Mouse (Mus musculus) stomach, postnatal 0 days (tissue): Measurements from ENCODE around the gene Sult2b1. TPM values are rescaled to one million over a fixed set of nuclear protein-coding genes. Genes with fewer than 3 reads are reported as not detected.

Experiments
- ATAC-seq: fragments of 200-750 bp; cut with Nextera tagmentation; 2 replicates; pipeline ENCODE4 v1.8.0; 2017; ENCODE audit not compliant: low FRiP score, low TSS enrichment
- DNase-seq: peaks from one replicate; pipeline ENCODE4 v3.0.0-alpha.2; 2016; ENCODE audit warnings: low spot score
- H3K27ac ChIP-seq: fragments of 300-500 bp; sonication (generic); replicated peaks from 2 replicates; pipeline ENCODE4 v1.5.1; 2014; ENCODE audit warnings: mild to moderate bottlenecking, control low read depth
- H3K27me3 ChIP-seq: fragments of 300-500 bp; sonication (generic); 2 replicates; pipeline ENCODE4 v1.6.1; 2014; ENCODE audit warnings: low read length; ENCODE audit not compliant: control insufficient read depth, insufficient read depth
- H3K36me3 ChIP-seq: fragments of 300-500 bp; sonication (generic); 2 replicates; pipeline ENCODE4 v1.6.1; 2014; ENCODE audit warnings: low read length, mixed read lengths; ENCODE audit not compliant: control insufficient read depth, insufficient read depth
- H3K4me1 ChIP-seq: fragments of 300-500 bp; sonication (generic); replicated peaks from 2 replicates; pipeline ENCODE4 v1.6.1; 2014; ENCODE audit warnings: antibody characterized with exemption; ENCODE audit not compliant: control insufficient read depth, insufficient read depth
- H3K4me2 ChIP-seq: fragments of 300-500 bp; sonication (generic); replicated peaks from 2 replicates; pipeline ENCODE4 v1.6.1; 2014; ENCODE audit warnings: low read depth, mild to moderate bottlenecking, control low read depth, moderate library complexity
- H3K4me3 ChIP-seq: fragments of 300-500 bp; sonication (generic); 2 replicates; pipeline ENCODE4 v1.5.1; 2014; ENCODE audit warnings: low read depth, low read length, control low read depth
- H3K9ac ChIP-seq: fragments of 300-500 bp; sonication (generic); 2 replicates; pipeline ENCODE4 v1.6.1; 2014; ENCODE audit warnings: mild to moderate bottlenecking, low read length, control low read depth, mixed read lengths
- H3K9me3 ChIP-seq: fragments of 300-500 bp; sonication (generic); 2 replicates; pipeline ENCODE4 v1.6.1; 2016; ENCODE audit warnings: low read length; ENCODE audit not compliant: control insufficient read depth
- CTCF ChIP-seq: IDR thresholded peaks from 2 replicates; pipeline ENCODE4 v1.5.1; 2016; ENCODE audit warnings: antibody characterized with exemption, low read depth, mild to moderate bottlenecking, moderate library complexity
- EP300 ChIP-seq: optimal IDR thresholded peaks from 2 replicates; pipeline ENCODE3; 2016; ENCODE audit warnings: antibody characterized with exemption
- WGBS: fragments of 180-500 bp; shearing (Covaris S2); extraction: QIAGEN DNeasy Blood & Tissue Kit; methylation state at CpG from one replicate; pipeline ENCODE4 v1.1.7; 2014; 5-methylcytosine and 5-hydroxymethylcytosine counted together
- polyA plus RNA-seq: library from polyadenylated mRNA; unstranded; fragments of >200 nt; fragmentation: Nextera tagmentation; extraction: Ambion mirVana; gene quantifications from 2 replicates; pipeline ENCODE4 v1.2.1, GENCODE M21; 2015

The Sult2b1 gene
- polyA plus RNA-seq, 1 experiment from 2014 or later = 87.1 TPM

GRCm38 (mm10) chr7:45808471-45808870 is 24.0 kb upstream of the Sult2b1 start:
- H3K9ac ChIP-seq = no peak overlapping the region
- TF ChIP-seq EP300 (no peak), CTCF (no peak)
- no peaks in the 10 kb centered on the region for H3K9me3 ChIP-seq
- DNase-seq (no peak), ATAC-seq (no peak)
- no peak overlapping the region for H3K27ac ChIP-seq
- H3K4me2 ChIP-seq = no peak overlapping the region
- whole genome bisulfite sequencing = 44% methylated on average over 11 of the region's 11 CpGs
- no peaks in the 10 kb centered on the region for H3K4me1 ChIP-seq
- no peaks in the 10 kb centered on the region for H3K27me3 ChIP-seq
- H3K36me3 ChIP-seq = peaks cover 47% of the 10 kb centered on the region
- H3K4me3 ChIP-seq = no peak overlapping the region

DNA sequence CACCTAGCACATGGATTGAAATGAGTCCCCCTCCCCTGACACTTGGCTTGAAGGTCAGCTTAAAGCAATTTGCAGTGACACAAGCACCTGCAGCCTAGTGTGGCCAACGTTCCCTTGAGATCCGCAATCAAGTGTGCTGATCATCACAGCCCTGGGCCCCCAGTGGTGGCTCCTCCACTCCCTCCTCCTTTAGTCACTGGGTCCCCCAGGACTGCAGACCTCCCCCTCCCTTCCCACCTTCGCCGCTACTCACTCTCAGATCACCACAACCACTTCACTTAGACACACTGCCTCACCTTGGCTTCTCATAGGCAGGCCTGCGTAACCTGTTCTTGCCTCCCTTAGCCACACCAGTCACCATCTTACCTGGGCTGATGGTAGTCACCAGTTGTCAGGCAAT is 21.5 kb upstream of the Sult2b1 start:
- H3K36me3 ChIP-seq = peaks cover 33% of the 10 kb centered on the region
- 65% methylated on average over 5 of the region's 5 CpGs for WGBS
- H3K27me3 ChIP-seq = no peaks in the 10 kb centered on the region
- ATAC-seq = no peak
- no peak for DNase-seq
- no peaks in the 10 kb centered on the region for H3K4me1 ChIP-seq
- no peak overlapping the region for H3K9ac ChIP-seq
- H3K4me3 ChIP-seq = no peak overlapping the region
- H3K9me3 ChIP-seq = no peaks in the 10 kb centered on the region
- TF ChIP-seq CTCF (no peak), EP300 (no peak)
- no peak overlapping the region for H3K27ac ChIP-seq
- no peak overlapping the region for H3K4me2 ChIP-seq

GRCm38 (mm10) chr7:45802551-45802950 is 18.1 kb upstream of the Sult2b1 start:
- ATAC-seq = no peak
- WGBS = 76% methylated on average over 5 of the region's 6 CpGs
- TF ChIP-seq EP300 = no peak
- no peak for TF ChIP-seq CTCF

DNA sequence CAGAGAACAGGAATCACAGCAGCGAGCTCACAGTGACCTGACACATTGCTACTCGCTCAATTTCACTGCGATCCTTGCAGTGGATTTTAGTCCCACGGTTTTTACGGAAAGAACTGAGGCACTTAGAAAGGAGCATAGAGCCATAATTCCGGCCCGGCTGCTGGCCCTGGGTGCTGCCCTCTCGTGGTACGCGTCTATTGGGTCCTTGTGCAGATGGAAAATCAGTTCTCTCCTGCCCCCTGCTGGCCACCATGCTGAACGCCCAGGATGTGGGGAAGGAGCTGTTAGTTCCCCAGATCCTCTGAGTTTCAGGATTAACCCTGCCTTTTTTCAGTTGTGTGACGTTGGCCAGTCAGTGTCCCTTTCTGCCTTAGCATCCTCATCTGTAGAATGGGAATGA is 16.9 kb upstream of the Sult2b1 start:
- DNase-seq (peak; percentile 96), ATAC-seq (peak; percentile 74)
- H3K4me2 ChIP-seq = peak overlapping the region; percentile 59
- H3K4me3 ChIP-seq = peak overlapping the region; percentile 33
- 0 out of 2 replicates have a peak, but pooled peaks cover 5% of the 10 kb centered on the region for H3K4me1 ChIP-seq
- H3K27ac ChIP-seq = peak overlapping the region; percentile 58; the same call in 1 of the 2 replicates
- peak; percentile 100 for TF ChIP-seq CTCF
- no peak for TF ChIP-seq EP300
- H3K36me3 ChIP-seq = no peaks in the 10 kb centered on the region
- peak overlapping the region; percentile 50; the same call in 1 of the 2 replicates for H3K9ac ChIP-seq
- H3K27me3 ChIP-seq = no peaks in the 10 kb centered on the region
- H3K9me3 ChIP-seq = no peaks in the 10 kb centered on the region
- WGBS = 2% methylated on average over 12 of the region's 12 CpGs

More at GRCm38 (mm10) chr7:45802551-45802950, 18.1 kb upstream of the Sult2b1 start:
- Histone ChIP-seq H3K4me3 (no peak overlapping the region), H3K9me3 (no peaks in the 10 kb centered on the region), H3K9ac (no peak overlapping the region), H3K27ac (no peak overlapping the region), H3K27me3 (no peaks in the 10 kb centered on the region), H3K4me1 (0 out of 2 replicates have a peak, but pooled peaks cover 5% of the 10 kb centered on the region), H3K4me2 (no peak overlapping the region), H3K36me3 (peaks cover 6% of the 10 kb centered on the region; the same call in 1 of the 2 replicates)
- DNase-seq = no peak

- ATAC-seq = peak; percentile 74
- Histone ChIP-seq H3K9me3 (no peaks in the 10 kb centered on the region), H3K27me3 (no peaks in the 10 kb centered on the region), H3K4me1 (0 out of 2 replicates have a peak, but pooled peaks cover 5% of the 10 kb centered on the region), H3K27ac (peak overlapping the region; percentile 58), H3K36me3 (no peaks in the 10 kb centered on the region), H3K9ac (peak overlapping the region; percentile 50), H3K4me2 (peak overlapping the region; percentile 59), H3K4me3 (peak overlapping the region; percentile 33)
- WGBS = 28% methylated on average over 16 of the region's 25 CpGs
- no peak for TF ChIP-seq EP300
- TF ChIP-seq CTCF = no peak
- peak; percentile 73 for DNase-seq
Observed at GRCm38 (mm10) chr7:45800546-45801204, 16.2 kb upstream of the Sult2b1 start.

- 33% methylated on average over 7 of the region's 7 CpGs for WGBS
- Histone ChIP-seq H3K4me3 (peak overlapping the region; percentile 33), H3K4me2 (peak overlapping the region; percentile 59), H3K9ac (no peak overlapping the region), H3K9me3 (no peaks in the 10 kb centered on the region), H3K4me1 (0 out of 2 replicates have a peak, but pooled peaks cover 5% of the 10 kb centered on the region), H3K27ac (peak overlapping the region; percentile 50; the same call in 1 of the 2 replicates), H3K36me3 (no peaks in the 10 kb centered on the region), H3K27me3 (no peaks in the 10 kb centered on the region)
- TF ChIP-seq CTCF (no peak), EP300 (no peak)
- ATAC-seq (no peak), DNase-seq (no peak)
Observed at GRCm38 (mm10) chr7:45800001-45800400, 15.5 kb upstream of the Sult2b1 start.
